Mouse (Mus musculus): Measurements from ENCODE around the gene Gm49373.

The Gm49373 gene

GRCm38 (mm10) chr9:21026849-21027248 is 46.0 kb downstream of the Gm49373 start:
- DNase-seq = no peak

- no peak for DNase-seq
Measured at GRCm38 (mm10) chr9:21025258-21025810, 47.6 kb downstream of the Gm49373 start.

- no peak for DNase-seq
Measured at GRCm38 (mm10) chr9:21022726-21023125, 50.2 kb downstream of the Gm49373 start.

GRCm38 (mm10) chr9:21022288-21022687 is 50.6 kb downstream of the Gm49373 start:
- DNase-seq = no peak

GRCm38 (mm10) chr9:21021363-21021762 is 51.5 kb downstream of the Gm49373 start:
- no peak for DNase-seq

GRCm38 (mm10) chr9:21018600-21018999 is 54.3 kb downstream of the Gm49373 start:
- no peak for DNase-seq

- DNase-seq = no peak
Measured at GRCm38 (mm10) chr9:21017177-21017575, 55.7 kb downstream of the Gm49373 start.

- DNase-seq = no peak
Measured at GRCm38 (mm10) chr9:21016331-21017176, 56.3 kb downstream of the Gm49373 start.

GRCm38 (mm10) chr9:21015571-21016130 is 57.2 kb downstream of the Gm49373 start, which contains the start of gene Icam1:
Gene Icam1, plus strand, starts transcription at chr9:21015985.
- no peak for DNase-seq

GRCm38 (mm10) chr9:21014691-21015570 is 58.0 kb downstream of the Gm49373 start:
- DNase-seq = no peak
